Comparison of ENCODE assay signal across 8 mouse cellular contexts in genomic region chr13:74316789-74317169, GRCm38 (mm10). TPM values are rescaled to one million over a fixed set of nuclear protein-coding genes. Genes with fewer than 3 reads are reported as not detected.
DNase-seq lines count a peak whose midpoint lies in the region; ATAC-seq and TF ChIP-seq lines count a peak whose summit lies in the region.

No protein-coding gene starts in this region.

- peak overlapping the region; percentile 73 for H3K4me3 ChIP-seq in lung, embryonic 14.5 days (ENCODE audit: low read depth, low read length)
- H3K4me3 ChIP-seq in embryonic fibroblast, embryonic 13.5 days (ENCODE audit: insufficient read depth, low read length) = peak overlapping the region; percentile 81
- peak overlapping the region; percentile 90 for H3K4me3 ChIP-seq in kidney, postnatal 0 days (replicated peaks; ENCODE audit: low read depth, low read length)
- H3K4me3 ChIP-seq in neural tube, embryonic 12.5 days = peak overlapping the region; percentile 92

- H3K27ac ChIP-seq in lung, embryonic 14.5 days (ENCODE audit: low read depth) = peak overlapping the region; percentile 50; the same call in 1 of the 2 replicates
- H3K27ac ChIP-seq in embryonic fibroblast, embryonic 13.5 days (ENCODE audit: insufficient read depth, low read length) = no peak overlapping the region
- peak overlapping the region; percentile 90 for H3K27ac ChIP-seq in kidney, postnatal 0 days
- H3K27ac ChIP-seq in neural tube, embryonic 12.5 days = no peak overlapping the region

- H3K27me3 ChIP-seq in lung, embryonic 14.5 days (ENCODE audit: insufficient read depth, low read length) = no peaks in the 10 kb centered on the region
- H3K27me3 ChIP-seq in kidney, postnatal 0 days (ENCODE audit: insufficient read depth, low read length) = no peaks in the 10 kb centered on the region
- H3K27me3 ChIP-seq in neural tube, embryonic 12.5 days (replicated peaks) = no peaks in the 10 kb centered on the region

- TF ChIP-seq POLR2A in embryonic fibroblast, embryonic 13.5 days (IDR thresholded peaks at IDR 0.05; ENCODE audit: low read depth, low read length) = no peak

- H3K9ac ChIP-seq in lung, embryonic 14.5 days = peak overlapping the region; percentile 80
- peak overlapping the region; percentile 86 for H3K9ac ChIP-seq in kidney, postnatal 0 days (ENCODE audit: low read depth, low read length)
- peak overlapping the region; percentile 72 for H3K9ac ChIP-seq in neural tube, embryonic 12.5 days

- TF ChIP-seq CTCF in lung, embryonic 14.5 days (IDR thresholded peaks at IDR 0.05; ENCODE audit: low read depth) = no peak
- no peak for TF ChIP-seq CTCF in embryonic fibroblast, embryonic 13.5 days (IDR thresholded peaks at IDR 0.05; ENCODE audit: borderline replicate concordance, insufficient read depth, low read length)
- TF ChIP-seq CTCF in kidney, postnatal 0 days (IDR thresholded peaks at IDR 0.05; ENCODE audit: low read depth) = no peak

- no peaks in the 10 kb centered on the region for H3K4me1 ChIP-seq in lung, embryonic 14.5 days (ENCODE audit: insufficient read depth)
- no peaks in the 10 kb centered on the region for H3K4me1 ChIP-seq in embryonic fibroblast, embryonic 13.5 days (ENCODE audit: control insufficient read depth, insufficient read depth, low read length)
- no peaks in the 10 kb centered on the region for H3K4me1 ChIP-seq in kidney, postnatal 0 days (replicated peaks; ENCODE audit: insufficient read depth, low read length)
- H3K4me1 ChIP-seq in neural tube, embryonic 12.5 days = peaks cover 11% of the 10 kb centered on the region

- H3K9me3 ChIP-seq in lung, embryonic 14.5 days (ENCODE audit: low read depth, low read length) = no peaks in the 10 kb centered on the region
- no peaks in the 10 kb centered on the region for H3K9me3 ChIP-seq in kidney, postnatal 0 days (replicated peaks; ENCODE audit: low read length)
- no peaks in the 10 kb centered on the region for H3K9me3 ChIP-seq in neural tube, embryonic 12.5 days

- H3K36me3 ChIP-seq in lung, embryonic 14.5 days (ENCODE audit: insufficient read depth) = peaks cover 22% of the 10 kb centered on the region
- H3K36me3 ChIP-seq in kidney, postnatal 0 days (ENCODE audit: insufficient read depth, low read length) = peaks cover 12% of the 10 kb centered on the region; the same call in 1 of the 2 replicates
- H3K36me3 ChIP-seq in neural tube, embryonic 12.5 days = peaks cover 16% of the 10 kb centered on the region

- 3% methylated on average over 15 of the region's 15 CpGs for WGBS in lung, embryonic 14.5 days
- 2% methylated on average over 15 of the region's 15 CpGs for WGBS in kidney, postnatal 0 days
- 4% methylated on average over 15 of the region's 15 CpGs for WGBS in neural tube, embryonic 12.5 days

- ATAC-seq in lung, embryonic 14.5 days (ENCODE audit: insufficient read depth) = no peak
- no peak for ATAC-seq in kidney, postnatal 0 days (replicated peaks; ENCODE audit: low FRiP score, low read depth)
- ATAC-seq in neural tube, embryonic 12.5 days (ENCODE audit: low FRiP score, low read depth) = no peak; the same call in 1 of the 2 replicates

- DNase-seq in lung, embryonic 14.5 days = no peak
- DNase-seq in lung, postnatal 36 days = no peak
- DNase-seq in kidney, postnatal 0 days (ENCODE audit: low spot score) = no peak
- no peak for DNase-seq in cerebellum, adult 9-11 months
- DNase-seq in layer of hippocampus, adult 11-12 months (ENCODE audit: low spot score) = no peak
- DNase-seq in spleen, postnatal 4 days (ENCODE audit: low spot score in 2 of 2) = no peak

- peak overlapping the region; percentile 73 for H3K4me2 ChIP-seq in lung, embryonic 14.5 days
- H3K4me2 ChIP-seq in kidney, postnatal 0 days (ENCODE audit: low read length) = peak overlapping the region; percentile 84
- peak overlapping the region; percentile 88 for H3K4me2 ChIP-seq in neural tube, embryonic 12.5 days (replicated peaks)

RNA-seq across cellular contexts. Expression of gene Pdcd6, which starts 0.6 kb away (rescaled TPM):
- 133 and 140 TPM in 2 replicates for polyA plus RNA-seq in lung, embryonic 14.5 days (2014; fragmentation: Nextera tagmentation; extraction: Ambion mirVana)
- 121 and 123 TPM in 2 replicates for polyA plus RNA-seq in embryonic fibroblast, embryonic 13.5 days (2011; ENCODE audit: insufficient read length, low read depth, missing spikeins)
- polyA plus RNA-seq in kidney, postnatal 0 days (2015; fragmentation: Nextera tagmentation; extraction: Ambion mirVana) = 183 and 186 TPM in 2 replicates
- polyA plus RNA-seq in neural tube, embryonic 12.5 days (2016; fragmentation: Nextera tagmentation; extraction: Ambion mirVana) = 107 TPM in 2 replicates

RNA-seq across cellular contexts. Expression of gene Ahrr, which starts 24.6 kb away (rescaled TPM):
- 0.72 and 1.5 TPM in 2 replicates for polyA plus RNA-seq in lung, embryonic 14.5 days (2014; fragmentation: Nextera tagmentation; extraction: Ambion mirVana)
- polyA plus RNA-seq in embryonic fibroblast, embryonic 13.5 days (2011; ENCODE audit: insufficient read length, low read depth, missing spikeins) = 15.7 and 18.5 TPM in 2 replicates
- polyA plus RNA-seq in kidney, postnatal 0 days (2015; fragmentation: Nextera tagmentation; extraction: Ambion mirVana) = 0.45 and 0.46 TPM in 2 replicates
- 0.77 and 1.3 TPM in 2 replicates for polyA plus RNA-seq in neural tube, embryonic 12.5 days (2016; fragmentation: Nextera tagmentation; extraction: Ambion mirVana)

RNA-seq across cellular contexts. Expression of gene Sdha, which starts 33.3 kb away (rescaled TPM):
- 232 and 242 TPM in 2 replicates for polyA plus RNA-seq in lung, embryonic 14.5 days (2014; fragmentation: Nextera tagmentation; extraction: Ambion mirVana)
- polyA plus RNA-seq in embryonic fibroblast, embryonic 13.5 days (2011; ENCODE audit: insufficient read length, low read depth, missing spikeins) = 224 and 225 TPM in 2 replicates
- 305 and 346 TPM in 2 replicates for polyA plus RNA-seq in kidney, postnatal 0 days (2015; fragmentation: Nextera tagmentation; extraction: Ambion mirVana)
- 206 and 209 TPM in 2 replicates for polyA plus RNA-seq in neural tube, embryonic 12.5 days (2016; fragmentation: Nextera tagmentation; extraction: Ambion mirVana)

RNA-seq across cellular contexts. Expression of gene Ccdc127, which starts 33.3 kb away (rescaled TPM):
- polyA plus RNA-seq in lung, embryonic 14.5 days (2014; fragmentation: Nextera tagmentation; extraction: Ambion mirVana) = 51.8 and 61.1 TPM in 2 replicates
- 62.2 and 70.0 TPM in 2 replicates for polyA plus RNA-seq in embryonic fibroblast, embryonic 13.5 days (2011; ENCODE audit: insufficient read length, low read depth, missing spikeins)
- 42.7 and 44.1 TPM in 2 replicates for polyA plus RNA-seq in kidney, postnatal 0 days (2015; fragmentation: Nextera tagmentation; extraction: Ambion mirVana)
- 55.4 and 57.5 TPM in 2 replicates for polyA plus RNA-seq in neural tube, embryonic 12.5 days (2016; fragmentation: Nextera tagmentation; extraction: Ambion mirVana)

RNA-seq across cellular contexts. Expression of gene Lrrc14b, which starts 47.0 kb away (rescaled TPM):
- not detected in 2 replicates for polyA plus RNA-seq in lung, embryonic 14.5 days (2014; fragmentation: Nextera tagmentation; extraction: Ambion mirVana)
- not detected in 2 replicates for polyA plus RNA-seq in embryonic fibroblast, embryonic 13.5 days (2011; ENCODE audit: insufficient read length, low read depth, missing spikeins)
- polyA plus RNA-seq in kidney, postnatal 0 days (2015; fragmentation: Nextera tagmentation; extraction: Ambion mirVana) = not detected in 2 replicates
- polyA plus RNA-seq in neural tube, embryonic 12.5 days (2016; fragmentation: Nextera tagmentation; extraction: Ambion mirVana) = not detected in 2 replicates

Comparison
In these comparisons a context has a peak if more than half of its experiments do, and no peak if none do; other contexts are left out.
1. H3K27ac ChIP-seq: peak in lung, embryonic 14.5 days (single experiment) and kidney, postnatal 0 days (single experiment); none in embryonic fibroblast, embryonic 13.5 days (single experiment) and neural tube, embryonic 12.5 days (single experiment).
2. Peak in every context shown above with its lines, with median percentiles within 50 percentile points of each other: H3K4me2 ChIP-seq, H3K4me3 ChIP-seq and H3K9ac ChIP-seq.